13 mouse cellular contexts compared by ENCODE assay signal in genomic region chr14:114880291-114880690, GRCm38 (mm10).
DNase-seq lines count a peak whose midpoint lies in the region; ATAC-seq lines count a peak whose summit lies in the region.
"Had no signal": no experiment of that assay in that cellular context is flagged by ENCODE, and none has a peak within 500 bp of the region (broad histone marks: within the 10 kb centered on the region; RNA-seq: fewer than 3 reads in every experiment).

No protein-coding gene starts in this region.

- no peak overlapping the region for H3K4me3 ChIP-seq in forebrain, embryonic 11.5 days (ENCODE audit: low read depth, low read length)
- no peak overlapping the region for H3K4me3 ChIP-seq in forebrain, embryonic 12.5 days (replicated peaks)
- no peak overlapping the region for H3K4me3 ChIP-seq in embryonic facial prominence, embryonic 10.5 days
- H3K4me3 ChIP-seq in hindbrain, embryonic 15.5 days: no peak overlapping the region
- no peak overlapping the region for H3K4me3 ChIP-seq in midbrain, embryonic 16.5 days (ENCODE audit: low read depth, low read length)
- H3K4me3 ChIP-seq: left cerebral cortex, adult 2 months; myocyte had no signal

- intact Hi-C loops in left cerebral cortex, postnatal 36 days (cut with DNase I): no loop called here

- no peaks in the 10 kb centered on the region for H3K36me3 ChIP-seq in forebrain, embryonic 11.5 days (ENCODE audit: control insufficient read depth, insufficient read depth, low read length)
- no peaks in the 10 kb centered on the region for H3K36me3 ChIP-seq in forebrain, embryonic 12.5 days (replicated peaks)
- no peaks in the 10 kb centered on the region for H3K36me3 ChIP-seq in embryonic facial prominence, embryonic 10.5 days (replicated peaks)
- no peaks in the 10 kb centered on the region for H3K36me3 ChIP-seq in hindbrain, embryonic 15.5 days
- H3K36me3 ChIP-seq in midbrain, embryonic 16.5 days (ENCODE audit: control insufficient read depth, insufficient read depth, low read length): no peaks in the 10 kb centered on the region
- H3K36me3 ChIP-seq: G1E had no signal

- H3K9me3 ChIP-seq in forebrain, embryonic 11.5 days (ENCODE audit: control insufficient read depth, low read length): no peaks in the 10 kb centered on the region
- no peaks in the 10 kb centered on the region for H3K9me3 ChIP-seq in forebrain, embryonic 12.5 days
- H3K9me3 ChIP-seq in embryonic facial prominence, embryonic 10.5 days: no peaks in the 10 kb centered on the region
- no peaks in the 10 kb centered on the region for H3K9me3 ChIP-seq in hindbrain, embryonic 15.5 days
- H3K9me3 ChIP-seq in midbrain, embryonic 16.5 days (replicated peaks; ENCODE audit: control insufficient read depth, low read length, poor library complexity, severe bottlenecking): no peaks in the 10 kb centered on the region

- H3K4me2 ChIP-seq in forebrain, embryonic 11.5 days (ENCODE audit: low read depth, low read length, severe bottlenecking): no peak overlapping the region
- no peak overlapping the region for H3K4me2 ChIP-seq in forebrain, embryonic 12.5 days
- H3K4me2 ChIP-seq in hindbrain, embryonic 15.5 days: no peak overlapping the region
- H3K4me2 ChIP-seq in midbrain, embryonic 16.5 days (ENCODE audit: low read length): no peak overlapping the region

- no peaks in the 10 kb centered on the region for H3K27me3 ChIP-seq in forebrain, embryonic 11.5 days (ENCODE audit: control insufficient read depth, insufficient read depth, low read length)
- no peaks in the 10 kb centered on the region for H3K27me3 ChIP-seq in forebrain, embryonic 12.5 days
- no peaks in the 10 kb centered on the region for H3K27me3 ChIP-seq in embryonic facial prominence, embryonic 10.5 days (replicated peaks; ENCODE audit: low read depth, poor library complexity, severe bottlenecking)
- no peaks in the 10 kb centered on the region for H3K27me3 ChIP-seq in hindbrain, embryonic 15.5 days
- H3K27me3 ChIP-seq in midbrain, embryonic 16.5 days (ENCODE audit: control insufficient read depth, insufficient read depth, low read depth, low read length): no peaks in the 10 kb centered on the region

- 0 out of 2 replicates have a peak, but pooled peaks have one; percentile 37 for ATAC-seq in forebrain, embryonic 11.5 days (replicated peaks; ENCODE audit: low FRiP score)
- ATAC-seq in forebrain, embryonic 12.5 days (ENCODE audit: low FRiP score): no peak; the same call in 1 of the 2 replicates
- ATAC-seq in hindbrain, embryonic 15.5 days (ENCODE audit: low FRiP score, low read depth): peak; percentile 81; the same call in 1 of the 2 replicates
- ATAC-seq in midbrain, embryonic 16.5 days: peak; percentile 89
- no peak for ATAC-seq in activated CD4-positive, CD25-positive, alpha-beta regulatory T cell, adult 4 months

- no peaks in the 10 kb centered on the region for H3K4me1 ChIP-seq in forebrain, embryonic 11.5 days (replicated peaks; ENCODE audit: control insufficient read depth, insufficient read depth, low read length)
- H3K4me1 ChIP-seq in forebrain, embryonic 12.5 days: peaks cover 4% of the 10 kb centered on the region; the same call in 1 of the 2 replicates
- H3K4me1 ChIP-seq in embryonic facial prominence, embryonic 10.5 days: peaks cover 47% of the 10 kb centered on the region
- H3K4me1 ChIP-seq in hindbrain, embryonic 15.5 days (replicated peaks): no peaks in the 10 kb centered on the region
- 0 out of 2 replicates have a peak, but pooled peaks cover under 1% of the 10 kb centered on the region for H3K4me1 ChIP-seq in midbrain, embryonic 16.5 days (ENCODE audit: control insufficient read depth, insufficient read depth, low read length)

- no peak for DNase-seq in forebrain, embryonic 11.5 days (ENCODE audit: low spot score)
- DNase-seq in embryonic facial prominence, embryonic 10.5 days (ENCODE audit: low spot score): no peak
- no peak for DNase-seq in kidney, adult 18-20 months
- DNase-seq in left cerebral cortex, postnatal 36 days (ENCODE audit: low spot score in 2 of 2): no peak
- DNase-seq: kidney, postnatal 36 days; lung, postnatal 14 days had no signal

- no peak overlapping the region for H3K27ac ChIP-seq in forebrain, embryonic 11.5 days (ENCODE audit: low read depth, low read length)
- no peak overlapping the region for H3K27ac ChIP-seq in forebrain, embryonic 12.5 days
- H3K27ac ChIP-seq in embryonic facial prominence, embryonic 10.5 days (replicated peaks): peak overlapping the region; percentile 63
- H3K27ac ChIP-seq in hindbrain, embryonic 15.5 days (replicated peaks): no peak overlapping the region
- H3K27ac ChIP-seq in midbrain, embryonic 16.5 days (ENCODE audit: low read length): no peak overlapping the region
- H3K27ac ChIP-seq: left cerebral cortex, adult 2 months had no signal

- H3K9ac ChIP-seq in forebrain, embryonic 11.5 days (ENCODE audit: low read length): no peak overlapping the region
- H3K9ac ChIP-seq in forebrain, embryonic 12.5 days: no peak overlapping the region
- no peak overlapping the region for H3K9ac ChIP-seq in hindbrain, embryonic 15.5 days
- H3K9ac ChIP-seq in midbrain, embryonic 16.5 days (ENCODE audit: low read depth, low read length): no peak overlapping the region

- 71% methylated on average over 4 of the region's 4 CpGs for WGBS in forebrain, embryonic 11.5 days
- 71% methylated on average over 4 of the region's 4 CpGs for WGBS in forebrain, embryonic 12.5 days
- WGBS in embryonic facial prominence, embryonic 10.5 days: 77% methylated on average over 4 of the region's 4 CpGs
- WGBS in hindbrain, embryonic 15.5 days: 59% methylated on average over 4 of the region's 4 CpGs
- WGBS in midbrain, embryonic 16.5 days: 62% methylated on average over 4 of the region's 4 CpGs

Comparison
In these comparisons a context has a peak if more than half of its experiments do, and no peak if none do; other contexts are left out.
1. ATAC-seq: peak in forebrain, embryonic 11.5 days (single experiment), hindbrain, embryonic 15.5 days (single experiment) and midbrain, embryonic 16.5 days (single experiment); none in forebrain, embryonic 12.5 days (single experiment) and activated CD4-positive, CD25-positive, alpha-beta regulatory T cell, adult 4 months (single experiment).